Mouse (Mus musculus) lung, embryonic 14.5 days (tissue): Measurements from ENCODE around the gene Fermt3. TPM values are rescaled to one million over a fixed set of nuclear protein-coding genes. Genes with fewer than 3 reads are reported as not detected.

ENCODE experiments used
- ATAC-seq: fragments of 200-750 bp; cut with Nextera tagmentation; 2 replicates; pipeline ENCODE4 v1.8.0; 2017; ENCODE audit warnings: mild to moderate bottlenecking, moderate TSS enrichment, moderate library complexity; ENCODE audit not compliant: insufficient read depth
- DNase-seq: peaks from one replicate; pipeline ENCODE4 v3.0.0-alpha.2; 2015
- H3K27ac ChIP-seq: fragments of 300-500 bp; sonication (generic); 2 replicates; pipeline ENCODE4 v1.5.1; 2014; ENCODE audit warnings: low read depth, mild to moderate bottlenecking, moderate library complexity
- H3K27me3 ChIP-seq: fragments of 300-500 bp; sonication (generic); 2 replicates; pipeline ENCODE4 v1.6.1; 2014; ENCODE audit warnings: low read length, control low read depth; ENCODE audit not compliant: insufficient read depth
- H3K36me3 ChIP-seq: fragments of 300-500 bp; sonication (generic); 2 replicates; pipeline ENCODE4 v1.6.1; 2014; ENCODE audit warnings: control low read depth; ENCODE audit not compliant: insufficient read depth
- H3K4me1 ChIP-seq: fragments of 300-500 bp; sonication (generic); 2 replicates; pipeline ENCODE4 v1.6.1; 2014; ENCODE audit warnings: antibody characterized with exemption, control low read depth; ENCODE audit not compliant: insufficient read depth
- H3K4me2 ChIP-seq: fragments of 300-500 bp; sonication (generic); 2 replicates; pipeline ENCODE4 v1.6.1; 2014; ENCODE audit warnings: mild to moderate bottlenecking
- H3K4me3 ChIP-seq: fragments of 300-500 bp; sonication (generic); 2 replicates; pipeline ENCODE4 v1.5.1; 2014; ENCODE audit warnings: low read depth, low read length
- H3K9ac ChIP-seq: fragments of 300-500 bp; sonication (generic); 2 replicates; pipeline ENCODE4 v1.6.1; 2014
- H3K9me3 ChIP-seq: fragments of 300-500 bp; sonication (generic); 2 replicates; pipeline ENCODE4 v1.6.1; 2016; ENCODE audit warnings: low read depth, low read length, control low read depth
- CTCF ChIP-seq: IDR thresholded peaks from 2 replicates; pipeline ENCODE4 v1.5.1; 2016; ENCODE audit warnings: antibody characterized with exemption, low read depth
- WGBS: fragments of 180-500 bp; shearing (Covaris S2); extraction: QIAGEN DNeasy Blood & Tissue Kit; methylation state at CpG from one replicate; pipeline ENCODE4 v1.1.7; 2014; 5-methylcytosine and 5-hydroxymethylcytosine counted together
- polyA plus RNA-seq: library from polyadenylated mRNA; unstranded; fragments of >200 nt; fragmentation: Nextera tagmentation; extraction: Ambion mirVana; gene quantifications from 2 replicates; pipeline ENCODE4 v1.2.1, GENCODE M21; 2014

The Fermt3 gene
- polyA plus RNA-seq, 1 experiment from 2014 or later: 8.6 TPM

GRCm38 (mm10) chr19:7014481-7015135 lies 4.7 kb downstream of the Fermt3 start:
- DNase-seq (no peak), ATAC-seq (no peak)
- no peak overlapping the region for H3K4me2 ChIP-seq
- no peaks in the 10 kb centered on the region for H3K4me1 ChIP-seq
- no peaks in the 10 kb centered on the region for H3K9me3 ChIP-seq
- H3K27ac ChIP-seq: no peak overlapping the region
- no peak overlapping the region for H3K9ac ChIP-seq
- H3K36me3 ChIP-seq: peaks cover 35% of the 10 kb centered on the region
- no peak for TF ChIP-seq CTCF
- WGBS: 87% methylated on average over 20 of the region's 20 CpGs
- no peaks in the 10 kb centered on the region for H3K27me3 ChIP-seq
- H3K4me3 ChIP-seq: no peak overlapping the region

DNA sequence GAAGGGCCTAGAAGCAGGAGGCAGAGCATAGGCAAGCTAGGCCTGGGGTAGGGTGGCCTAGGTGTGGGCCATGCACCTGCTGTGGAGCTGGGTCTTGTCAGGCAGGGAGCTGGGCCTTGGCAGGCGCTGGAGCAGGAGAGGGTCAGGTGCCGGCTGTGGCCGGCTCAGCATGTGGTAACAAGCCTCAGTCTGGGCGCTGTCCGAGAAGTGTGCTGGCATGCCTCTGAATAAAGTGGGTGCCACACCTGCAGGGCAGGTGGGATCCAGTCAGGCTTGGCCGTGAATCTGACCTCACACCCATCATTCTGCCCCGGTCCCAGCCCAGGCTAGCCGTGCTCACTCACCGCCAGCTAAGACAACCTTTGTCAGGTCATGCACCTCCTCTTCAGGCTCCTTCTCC lies 5.3 kb downstream of the Fermt3 start:
- H3K9me3 ChIP-seq: no peaks in the 10 kb centered on the region
- H3K4me2 ChIP-seq: no peak overlapping the region
- no peak for ATAC-seq
- no peak for DNase-seq
- no peaks in the 10 kb centered on the region for H3K4me1 ChIP-seq
- H3K27ac ChIP-seq: no peak overlapping the region
- WGBS: 86% methylated on average over 9 of the region's 9 CpGs
- no peak overlapping the region for H3K4me3 ChIP-seq
- peaks cover 29% of the 10 kb centered on the region for H3K36me3 ChIP-seq
- H3K9ac ChIP-seq: no peak overlapping the region
- no peaks in the 10 kb centered on the region for H3K27me3 ChIP-seq
- TF ChIP-seq CTCF: no peak

- Histone ChIP-seq H3K9ac (no peak overlapping the region), H3K36me3 (0 out of 2 replicates have a peak, but pooled peaks cover 18% of the 10 kb centered on the region), H3K4me1 (no peaks in the 10 kb centered on the region), H3K9me3 (no peaks in the 10 kb centered on the region), H3K4me3 (no peak overlapping the region), H3K27ac (no peak overlapping the region), H3K27me3 (no peaks in the 10 kb centered on the region), H3K4me2 (no peak overlapping the region)
- DNase-seq (no peak), ATAC-seq (no peak)
- no peak for TF ChIP-seq CTCF
- 55% methylated on average over 4 of the region's 4 CpGs for WGBS
Measured at GRCm38 (mm10) chr19:7012426-7012825, 6.8 kb downstream of the Fermt3 start.

DNA sequence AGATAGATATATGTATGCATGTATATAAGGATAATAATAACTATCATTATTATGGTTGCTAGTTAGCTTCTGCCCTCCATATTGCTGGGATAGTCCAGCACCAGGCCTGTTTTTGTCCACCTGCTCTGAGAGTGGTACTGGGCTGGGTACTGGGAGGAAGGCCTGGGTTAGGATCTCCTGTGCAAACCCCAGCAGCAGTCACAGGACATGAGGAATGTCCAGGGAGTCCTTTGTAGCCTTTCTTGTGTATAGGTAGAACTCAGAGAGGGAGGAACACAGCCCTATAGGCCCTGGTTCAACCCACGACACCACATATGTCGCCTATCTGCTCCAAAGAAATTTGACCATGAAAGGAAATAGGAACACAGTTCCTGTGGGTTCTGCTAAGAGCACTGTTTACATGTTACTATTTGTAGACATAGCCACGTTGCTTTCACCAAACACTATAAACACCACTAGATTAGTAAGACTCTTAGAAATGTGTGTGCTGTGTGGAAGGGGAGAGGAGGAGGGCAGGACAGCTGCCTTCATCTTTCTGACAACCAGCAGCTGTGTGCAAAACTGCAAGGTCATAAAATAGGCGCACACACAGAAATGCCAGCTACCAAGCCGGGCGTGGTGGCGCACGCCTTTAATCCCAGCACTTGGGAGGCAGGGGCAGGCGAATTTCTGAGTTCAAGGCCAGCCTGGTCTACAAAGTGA lies 12.2 kb downstream of the Fermt3 start:
- no peak overlapping the region for H3K9ac ChIP-seq
- no peaks in the 10 kb centered on the region for H3K9me3 ChIP-seq
- WGBS: 70% methylated on average over 9 of the region's 9 CpGs
- no peak overlapping the region for H3K4me3 ChIP-seq
- ATAC-seq (peak; percentile 63; the same call in 1 of the 2 replicates), DNase-seq (peak; percentile 27)
- no peak overlapping the region for H3K4me2 ChIP-seq
- 0 out of 2 replicates have a peak overlapping the region, but pooled peaks have one; percentile 2 for H3K27ac ChIP-seq
- no peaks in the 10 kb centered on the region for H3K36me3 ChIP-seq
- H3K27me3 ChIP-seq: no peaks in the 10 kb centered on the region
- no peaks in the 10 kb centered on the region for H3K4me1 ChIP-seq
- no peak for TF ChIP-seq CTCF

- H3K4me3 ChIP-seq: no peak overlapping the region
- H3K36me3 ChIP-seq: peaks cover 21% of the 10 kb centered on the region
- H3K27ac ChIP-seq: no peak overlapping the region
- no peak overlapping the region for H3K4me2 ChIP-seq
- no peaks in the 10 kb centered on the region for H3K9me3 ChIP-seq
- peaks cover 13% of the 10 kb centered on the region for H3K4me1 ChIP-seq
- WGBS: 92% methylated on average over 19 of the region's 19 CpGs
- DNase-seq: no peak
- no peaks in the 10 kb centered on the region for H3K27me3 ChIP-seq
- no peak overlapping the region for H3K9ac ChIP-seq
- TF ChIP-seq CTCF: no peak
- ATAC-seq: no peak
Measured at GRCm38 (mm10) chr19:6999360-7000063, 19.8 kb downstream of the Fermt3 start.

DNA sequence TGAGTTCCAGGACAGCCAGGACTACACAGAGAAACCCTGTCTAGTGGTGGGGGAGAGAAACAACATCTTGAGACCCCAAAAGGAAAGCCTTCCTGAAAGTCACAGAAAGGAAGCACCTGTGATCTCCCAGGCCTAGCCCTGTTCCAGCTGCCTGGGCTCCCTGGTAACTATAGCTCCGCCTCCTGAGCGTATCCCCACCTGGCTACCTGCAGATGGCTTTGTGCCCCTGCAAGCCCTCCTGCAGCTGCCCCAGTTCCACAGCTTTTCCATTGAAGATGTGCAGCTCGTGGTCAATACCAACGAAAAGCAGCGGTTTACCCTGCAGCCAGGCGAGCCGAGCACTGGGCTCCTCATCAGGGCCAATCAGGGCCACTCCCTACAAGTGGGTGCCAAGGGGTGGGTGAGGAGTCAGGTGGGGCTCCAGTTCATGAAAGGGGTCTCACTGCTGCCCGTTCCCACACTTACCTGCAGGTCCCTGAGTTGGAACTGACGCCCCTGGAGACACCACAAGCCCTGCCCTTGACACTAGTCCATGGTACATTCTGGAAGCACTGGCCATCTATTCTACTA lies 21.5 kb downstream of the Fermt3 start:
- no peak for TF ChIP-seq CTCF
- H3K4me3 ChIP-seq: no peak overlapping the region
- no peak overlapping the region for H3K27ac ChIP-seq
- no peaks in the 10 kb centered on the region for H3K27me3 ChIP-seq
- H3K36me3 ChIP-seq: peaks cover 21% of the 10 kb centered on the region
- H3K4me2 ChIP-seq: no peak overlapping the region
- no peak overlapping the region for H3K9ac ChIP-seq
- ATAC-seq (no peak), DNase-seq (no peak)
- no peaks in the 10 kb centered on the region for H3K9me3 ChIP-seq
- peaks cover 17% of the 10 kb centered on the region for H3K4me1 ChIP-seq
- 83% methylated on average over 9 of the region's 9 CpGs for WGBS

DNA sequence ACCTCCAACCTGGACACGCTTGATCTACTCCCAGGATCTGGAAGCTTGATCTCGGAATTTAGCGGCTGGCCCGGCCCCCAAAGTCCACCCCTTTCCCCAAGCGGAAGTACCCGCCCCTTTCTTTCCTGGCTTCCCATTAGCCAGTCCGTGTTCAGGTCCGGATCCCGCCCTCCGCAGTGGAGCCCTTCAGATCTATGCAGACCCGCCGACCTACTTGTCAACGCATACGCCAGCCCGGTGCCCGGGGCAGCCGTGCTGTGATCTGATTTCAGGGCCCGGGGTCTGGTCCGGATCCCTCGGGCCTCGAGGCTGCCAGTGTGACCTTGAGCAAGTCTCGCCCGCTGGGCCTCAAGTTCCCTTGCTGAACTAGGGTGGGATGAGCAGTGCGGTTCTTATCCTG lies 23.3 kb downstream of the Fermt3 start, which contains the start of the genes Nudt22 and Trpt1:
Nudt22 (minus strand) TSS at position 112 of the 400 bp plus-strand sequence.
Trpt1 (plus strand) TSS at position 126 of the 400 bp plus-strand sequence.
- H3K27ac ChIP-seq: peak within 1 kb of the TSS; percentile 61
- ATAC-seq: peak; percentile 81
- TF ChIP-seq CTCF: no peak
- 0 out of 2 replicates have a peak, but pooled peaks cover 2% of the 10 kb centered on the region for H3K27me3 ChIP-seq
- peak within 1 kb of the TSS; percentile 92 for H3K4me2 ChIP-seq
- H3K9ac ChIP-seq: peak within 1 kb of the TSS; percentile 68
- H3K9me3 ChIP-seq: no peaks in the 10 kb centered on the region
- DNase-seq: peak; percentile 94
- H3K36me3 ChIP-seq: peaks cover 21% of the 10 kb centered on the region
- H3K4me3 ChIP-seq: peak within 1 kb of the TSS; percentile 55
- 1% methylated on average over 24 of the region's 24 CpGs for WGBS
- peaks cover 18% of the 10 kb centered on the region for H3K4me1 ChIP-seq
